Mouse (Mus musculus) heart, embryonic 10.5 days (tissue): ENCODE data around the gene Frk. TPM values are rescaled to one million over a fixed set of nuclear protein-coding genes. Genes with fewer than 3 reads are reported as not detected.

ENCODE experiments used
- polyA plus RNA-seq: library from polyadenylated mRNA; unstranded; fragments of >200 nt; fragmentation: Nextera tagmentation; extraction: Ambion mirVana; gene quantifications from 2 replicates; pipeline ENCODE4 v1.2.1, GENCODE M21; 2016

Frk gene
- polyA plus RNA-seq, 1 experiment from 2014 or later: 5.5 TPM

Other genes starting within 250 kb of the Frk start
- gene Tspyl1, start 201.2 kb upstream of the Frk start, polyA plus RNA-seq: 57.5 and 69.9 TPM in 2 replicates
- gene Tspyl4, start 186.0 kb upstream of the Frk start, polyA plus RNA-seq: 20.7 and 21.7 TPM in 2 replicates
- 0.15 and 0.20 TPM in 2 replicates for gene Col10a1, start 93.4 kb upstream of the Frk start, polyA plus RNA-seq
- gene Nt5dc1, start 64.8 kb upstream of the Frk start, polyA plus RNA-seq: 7.3 and 8.2 TPM in 2 replicates